In the genomic region with DNA sequence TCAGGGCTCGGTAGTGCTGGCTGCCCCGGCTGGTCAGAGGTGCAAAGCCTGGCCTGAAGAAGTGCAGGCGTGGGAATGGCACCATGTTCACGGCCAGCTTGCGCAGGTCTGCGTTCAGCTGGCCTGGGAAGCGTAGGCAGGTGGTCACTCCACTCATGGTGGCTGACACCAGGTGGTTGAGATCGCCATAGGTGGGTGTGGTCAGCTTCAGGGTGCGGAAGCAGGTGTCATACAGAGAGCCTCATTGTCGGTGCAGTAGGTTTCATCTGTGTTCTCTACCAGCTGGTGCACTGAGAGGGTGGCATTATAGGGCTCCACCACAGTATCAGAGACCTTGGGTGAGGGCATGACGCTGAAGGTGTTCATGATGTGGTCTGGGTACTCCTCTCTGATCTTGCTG, we compare ENCODE assay signal across 6 mouse cellular contexts.
DNase-seq lines count a peak whose midpoint lies in the region; ATAC-seq and TF ChIP-seq lines count a peak whose summit lies in the region.
"Not testable (repeated sequence)": the region's sequence is repeated elsewhere in the genome, so short reads cannot be mapped to it uniquely, and the experiment has no call there.

No protein-coding gene starts in this region.

- H3K4me1 ChIP-seq in embryonic facial prominence, embryonic 12.5 days; forebrain, embryonic 15.5 days; kidney, postnatal 0 days (replicated peaks; ENCODE audit: insufficient read depth, low read length); midbrain, embryonic 14.5 days (ENCODE audit: control insufficient read depth, insufficient read depth, low read length); neural tube, embryonic 14.5 days (ENCODE audit: control insufficient read depth, insufficient read depth, low read length); stomach, embryonic 15.5 days: not testable (repeated sequence)

- not testable (repeated sequence) for TF ChIP-seq CTCF in kidney, postnatal 0 days (IDR thresholded peaks at IDR 0.05; ENCODE audit: low read depth)

- H3K27ac ChIP-seq in embryonic facial prominence, embryonic 12.5 days; forebrain, embryonic 15.5 days (replicated peaks); kidney, postnatal 0 days; midbrain, embryonic 14.5 days (replicated peaks; ENCODE audit: low read depth, low read length); neural tube, embryonic 14.5 days (ENCODE audit: low read depth, low read length); stomach, embryonic 15.5 days: not testable (repeated sequence)

- not testable (repeated sequence) for H3K9ac ChIP-seq in embryonic facial prominence, embryonic 12.5 days; forebrain, embryonic 15.5 days (replicated peaks); kidney, postnatal 0 days (ENCODE audit: low read depth, low read length); midbrain, embryonic 14.5 days (replicated peaks; ENCODE audit: low read length); neural tube, embryonic 14.5 days (replicated peaks; ENCODE audit: low read depth, low read length); stomach, embryonic 15.5 days

- H3K4me2 ChIP-seq in embryonic facial prominence, embryonic 12.5 days (replicated peaks); forebrain, embryonic 15.5 days (replicated peaks); kidney, postnatal 0 days (ENCODE audit: low read length); midbrain, embryonic 14.5 days (ENCODE audit: low read length); neural tube, embryonic 14.5 days (ENCODE audit: low read depth, low read length); stomach, embryonic 15.5 days: not testable (repeated sequence)

- 91% methylated on average over 11 of the region's 11 CpGs for WGBS in embryonic facial prominence, embryonic 12.5 days
- WGBS in forebrain, embryonic 15.5 days = 92% methylated on average over 11 of the region's 11 CpGs
- 95% methylated on average over 11 of the region's 11 CpGs for WGBS in kidney, postnatal 0 days
- WGBS in midbrain, embryonic 14.5 days = 96% methylated on average over 11 of the region's 11 CpGs
- 96% methylated on average over 11 of the region's 11 CpGs for WGBS in neural tube, embryonic 14.5 days
- WGBS in stomach, embryonic 15.5 days = 92% methylated on average over 11 of the region's 11 CpGs

- DNase-seq in kidney, postnatal 0 days (ENCODE audit: low spot score); midbrain, embryonic 14.5 days: not testable (repeated sequence)

- H3K9me3 ChIP-seq in embryonic facial prominence, embryonic 12.5 days; forebrain, embryonic 15.5 days; kidney, postnatal 0 days (replicated peaks; ENCODE audit: low read length); midbrain, embryonic 14.5 days (ENCODE audit: control insufficient read depth, low read length); neural tube, embryonic 14.5 days (ENCODE audit: control insufficient read depth, low read length); stomach, embryonic 15.5 days: not testable (repeated sequence)

- H3K36me3 ChIP-seq in embryonic facial prominence, embryonic 12.5 days; forebrain, embryonic 15.5 days; kidney, postnatal 0 days (ENCODE audit: insufficient read depth, low read length); midbrain, embryonic 14.5 days (ENCODE audit: control insufficient read depth, insufficient read depth, low read length); neural tube, embryonic 14.5 days (ENCODE audit: control insufficient read depth, insufficient read depth, low read length); stomach, embryonic 15.5 days: not testable (repeated sequence)

- not testable (repeated sequence) for H3K27me3 ChIP-seq in embryonic facial prominence, embryonic 12.5 days; forebrain, embryonic 15.5 days; kidney, postnatal 0 days (ENCODE audit: insufficient read depth, low read length); midbrain, embryonic 14.5 days (ENCODE audit: control insufficient read depth, insufficient read depth, low read length); neural tube, embryonic 14.5 days (ENCODE audit: control insufficient read depth, insufficient read depth, low read length); stomach, embryonic 15.5 days (replicated peaks)

- H3K4me3 ChIP-seq in embryonic facial prominence, embryonic 12.5 days; forebrain, embryonic 15.5 days; kidney, postnatal 0 days (replicated peaks; ENCODE audit: low read depth, low read length); midbrain, embryonic 14.5 days (replicated peaks; ENCODE audit: low read depth, low read length); neural tube, embryonic 14.5 days (ENCODE audit: low read depth, low read length); stomach, embryonic 15.5 days (replicated peaks): not testable (repeated sequence)

- ATAC-seq in embryonic facial prominence, embryonic 12.5 days (ENCODE audit: insufficient number of reproducible peaks, insufficient read depth, low FRiP score, low TSS enrichment) = 0 out of 2 replicates have a peak, but pooled peaks have one; percentile 35
- ATAC-seq in forebrain, embryonic 15.5 days (replicated peaks) = peak; percentile 46; the same call in 1 of the 2 replicates
- peak; percentile 25; the same call in 1 of the 2 replicates for ATAC-seq in kidney, postnatal 0 days (replicated peaks; ENCODE audit: low FRiP score, low read depth)
- ATAC-seq in midbrain, embryonic 14.5 days (ENCODE audit: low FRiP score, low TSS enrichment) = peak; percentile 41; the same call in 1 of the 2 replicates
- peak; percentile 51; the same call in 1 of the 2 replicates for ATAC-seq in neural tube, embryonic 14.5 days (ENCODE audit: low read depth)
- peak; percentile 18; the same call in 1 of the 2 replicates for ATAC-seq in stomach, embryonic 15.5 days (ENCODE audit: insufficient read depth, low FRiP score, low read depth)
